Mouse (Mus musculus) fat pad, adult 2 months (tissue): ENCODE results near the gene Dcaf12.

Source experiments
- DNase-seq: peaks from one replicate; pipeline ENCODE4 v3.0.0-alpha.2; 2011; ENCODE audit warnings: low read depth, low spot score; ENCODE audit errors: extremely low read depth

Dcaf12 gene

DNA sequence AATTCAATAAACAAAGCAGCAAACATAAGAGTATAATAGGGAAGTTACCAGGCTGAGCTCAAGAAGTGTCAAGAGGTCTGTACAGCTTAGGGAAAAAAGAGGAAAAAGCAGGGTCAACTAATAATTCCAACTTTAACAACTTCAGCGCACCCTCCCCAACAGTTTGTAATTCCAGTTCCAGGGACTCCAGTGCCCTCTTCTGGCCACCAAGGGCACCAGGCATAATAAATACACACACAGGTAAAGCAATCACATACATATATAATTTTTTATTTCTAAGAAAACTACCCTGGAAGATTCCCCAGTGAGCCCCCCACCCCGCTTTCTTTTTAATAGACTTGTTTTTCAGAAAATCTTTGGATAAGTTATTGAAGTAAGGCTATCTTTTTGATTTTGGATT is 69.3 kb downstream of the Dcaf12 start:
- DNase-seq, result no peak
